Mouse (Mus musculus) brain, embryonic 18.5 days (tissue): ENCODE data around the gene Gm14418.
"Not testable (repeated sequence)": the region's sequence is repeated elsewhere in the genome, so short reads cannot be mapped to it uniquely, and the experiment has no call there.

Source experiments
- DNase-seq: peaks from one replicate; pipeline ENCODE4 v3.0.0-alpha.2; 2012; ENCODE audit warnings: low read depth, low spot score

Gm14418 gene

GRCm38 (mm10) chr2:177398096-177398495 is at the start of gene Gm14418:
TSS of gene Gm14418 (minus strand) at chr2:177398320.
- DNase-seq, result not testable (repeated sequence)
